Mouse (Mus musculus) ES-Bruce4 (cell line): ENCODE results near the gene Arl5a.

ENCODE experiments used
- EP300 ChIP-seq: IDR thresholded peaks from 2 replicates; pipeline ENCODE4 v1.6.1; 2011; ENCODE audit warnings: low read depth, low read length; ENCODE audit not compliant: insufficient read depth
- POLR2A ChIP-seq: IDR thresholded peaks from one replicate; pipeline ENCODE4 v1.8.1; 2011; ENCODE audit warnings: low read length; ENCODE audit not compliant: insufficient read depth

DNA sequence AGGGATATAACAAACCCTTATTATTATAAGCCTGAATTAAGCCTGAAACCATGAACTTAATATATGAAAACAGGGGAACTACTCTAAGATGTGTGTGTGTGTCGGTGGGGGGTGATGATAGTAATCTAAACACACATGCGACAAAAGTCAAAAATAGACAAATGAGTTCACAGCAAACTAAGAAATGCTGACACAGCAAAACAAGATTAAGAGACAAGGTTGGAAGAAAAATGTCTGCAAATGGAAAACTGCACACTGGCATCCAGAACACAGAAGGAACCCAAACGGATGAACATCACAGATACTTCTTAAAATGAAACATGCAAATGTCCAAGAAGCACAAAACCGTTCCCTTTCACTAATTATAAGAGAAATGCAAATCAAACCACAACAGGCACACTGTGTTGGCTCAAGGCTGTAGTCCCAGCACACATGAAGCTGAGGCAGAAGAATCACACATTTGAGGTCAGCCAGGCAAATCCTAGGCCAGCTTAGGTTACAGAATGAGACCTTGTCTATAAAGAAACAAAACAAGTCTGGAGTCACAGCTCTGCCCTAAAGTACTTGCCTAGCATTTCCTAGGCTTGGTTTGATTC lies 15.8 kb upstream of the Arl5a start:
- TF ChIP-seq EP300 = no peak
- TF ChIP-seq POLR2A = no peak
